Mouse (Mus musculus): Measurements from ENCODE around the gene Tnnt2. TPM values are rescaled to one million over a fixed set of nuclear protein-coding genes. Genes with fewer than 3 reads are reported as not detected.

The Tnnt2 gene
- polyA plus RNA-seq, 1 experiment from 2014 or later, result 1.5 TPM

GRCm38 (mm10) chr1:135895367-135895766 is 59.2 kb downstream of the Tnnt2 start:
- ATAC-seq (ENCODE audit: low FRiP score), result no peak
- WGBS, result 89% methylated on average over 4 of the region's 4 CpGs
- no peaks in the 10 kb centered on the region for H3K27me3 ChIP-seq

GRCm38 (mm10) chr1:135899295-135899694 is 63.1 kb downstream of the Tnnt2 start:
- peaks cover 3% of the 10 kb centered on the region; the same call in 1 of the 2 replicates for H3K27me3 ChIP-seq
- no peaks in the 10 kb centered on the region for H3K4me1 ChIP-seq
- H3K9me3 ChIP-seq, result no peaks in the 10 kb centered on the region
- no peak overlapping the region for H3K4me2 ChIP-seq
- ATAC-seq (ENCODE audit: low FRiP score), result no peak
- H3K9ac ChIP-seq, result no peak overlapping the region
- H3K4me3 ChIP-seq (replicated peaks), result no peak overlapping the region
- H3K36me3 ChIP-seq (replicated peaks), result no peaks in the 10 kb centered on the region
- 89% methylated on average over 6 of the region's 6 CpGs for WGBS
- H3K27ac ChIP-seq, result no peak overlapping the region

More at GRCm38 (mm10) chr1:135895367-135895766, 59.2 kb downstream of the Tnnt2 start:
- Histone ChIP-seq H3K4me3 (replicated peaks) (no peak overlapping the region), H3K9ac (no peak overlapping the region), H3K27ac (no peak overlapping the region), H3K4me2 (no peak overlapping the region), H3K36me3 (replicated peaks) (no peaks in the 10 kb centered on the region), H3K9me3 (no peaks in the 10 kb centered on the region), H3K4me1 (no peaks in the 10 kb centered on the region)

GRCm38 (mm10) chr1:135899991-135900515 is 63.9 kb downstream of the Tnnt2 start:
- ATAC-seq (ENCODE audit: low FRiP score), result no peak
- H3K27ac ChIP-seq, result no peak overlapping the region
- no peaks in the 10 kb centered on the region for H3K4me1 ChIP-seq
- no peaks in the 10 kb centered on the region for H3K36me3 ChIP-seq (replicated peaks)
- H3K27me3 ChIP-seq, result peaks cover 3% of the 10 kb centered on the region; the same call in 1 of the 2 replicates
- H3K9ac ChIP-seq, result no peak overlapping the region
- WGBS, result 74% methylated on average over 7 of the region's 7 CpGs
- no peaks in the 10 kb centered on the region for H3K9me3 ChIP-seq
- H3K4me3 ChIP-seq (replicated peaks), result no peak overlapping the region
- no peak overlapping the region for H3K4me2 ChIP-seq

Other genes starting within 250 kb of the Tnnt2 start
- gene Nav1, start 229.1 kb upstream of the Tnnt2 start, polyA plus RNA-seq (2016; fragmentation: Nextera tagmentation; extraction: Ambion mirVana), result 32.4 and 37.9 TPM in 2 replicates
- 31.6 and 33.9 TPM in 2 replicates for gene Csrp1, start 116.3 kb upstream of the Tnnt2 start, polyA plus RNA-seq (2016; fragmentation: Nextera tagmentation; extraction: Ambion mirVana)
- gene Phlda3, start 70.2 kb upstream of the Tnnt2 start, polyA plus RNA-seq (2016; fragmentation: Nextera tagmentation; extraction: Ambion mirVana), result 14.8 and 16.9 TPM in 2 replicates
- 0.85 and 1.4 TPM in 2 replicates for gene Tnni1, start 56.9 kb upstream of the Tnnt2 start, polyA plus RNA-seq (2016; fragmentation: Nextera tagmentation; extraction: Ambion mirVana)
- gene Lad1, start 17.8 kb upstream of the Tnnt2 start, polyA plus RNA-seq (2016; fragmentation: Nextera tagmentation; extraction: Ambion mirVana), result 0.84 and 0.87 TPM in 2 replicates
- 0.13 and 0.20 TPM in 2 replicates for gene Pkp1, start 82.9 kb downstream of the Tnnt2 start, polyA plus RNA-seq (2016; fragmentation: Nextera tagmentation; extraction: Ambion mirVana)
- not detected in 2 replicates for gene Igfn1, start 170.0 kb downstream of the Tnnt2 start, polyA plus RNA-seq (2016; fragmentation: Nextera tagmentation; extraction: Ambion mirVana)
- 126 and 128 TPM in 2 replicates for gene Tmem9, start 171.8 kb downstream of the Tnnt2 start, polyA plus RNA-seq (2016; fragmentation: Nextera tagmentation; extraction: Ambion mirVana)
- gene Ascl5, start 214.4 kb downstream of the Tnnt2 start, polyA plus RNA-seq (2016; fragmentation: Nextera tagmentation; extraction: Ambion mirVana), result not detected in 2 replicates
- gene Cacna1s, start 216.4 kb downstream of the Tnnt2 start, polyA plus RNA-seq (2016; fragmentation: Nextera tagmentation; extraction: Ambion mirVana), result 0.10 and 0.17 TPM in 2 replicates